Mouse (Mus musculus) heart, adult 2 months (tissue): ENCODE data around the gene Ireb2.
A peak's percentile ranks its signal among the peaks of the same experiment; 100 is the strongest.

Experiments
- CTCF ChIP-seq: fragments of 200-600 bp; IDR thresholded peaks from 2 replicates; pipeline ENCODE4 v1.8.1; 2022; ENCODE audit warnings: antibody characterized with exemption, mild to moderate bottlenecking, moderate library complexity
- EP300 ChIP-seq: fragments of 200-500 bp; IDR thresholded peaks from 2 replicates; pipeline ENCODE4 v1.6.1; 2011; ENCODE audit warnings: low read depth, low read length, control low read depth; ENCODE audit not compliant: insufficient read depth
- POLR2A ChIP-seq: fragments of 200-500 bp; IDR thresholded peaks from 2 replicates; pipeline ENCODE4 v1.6.1; 2011; ENCODE audit warnings: mild to moderate bottlenecking, low read depth, low read length, control low read depth; ENCODE audit not compliant: insufficient read depth

- TF ChIP-seq CTCF (peak; percentile 77), POLR2A (no peak), EP300 (no peak)
These were observed 42.0 kb upstream of the Ireb2 start for GRCm38 (mm10) chr9:54821442-54822100.
